Mouse (Mus musculus) natural killer cell, adult 2 months (primary cell): ENCODE measurements around the gene Il4ra.
A peak's percentile ranks its signal among the peaks of the same experiment; 100 is the strongest.

ENCODE experiments used
- DNase-seq, 2 experiments: peaks; one replicate each; pipeline ENCODE4 v3.0.0; 2022; ENCODE audit warnings: low spot score in 2 of 2

Il4ra gene

GRCm38 (mm10) chr7:125572737-125573136 lies 20.8 kb downstream of the Il4ra start:
- no peak for DNase-seq

DNA sequence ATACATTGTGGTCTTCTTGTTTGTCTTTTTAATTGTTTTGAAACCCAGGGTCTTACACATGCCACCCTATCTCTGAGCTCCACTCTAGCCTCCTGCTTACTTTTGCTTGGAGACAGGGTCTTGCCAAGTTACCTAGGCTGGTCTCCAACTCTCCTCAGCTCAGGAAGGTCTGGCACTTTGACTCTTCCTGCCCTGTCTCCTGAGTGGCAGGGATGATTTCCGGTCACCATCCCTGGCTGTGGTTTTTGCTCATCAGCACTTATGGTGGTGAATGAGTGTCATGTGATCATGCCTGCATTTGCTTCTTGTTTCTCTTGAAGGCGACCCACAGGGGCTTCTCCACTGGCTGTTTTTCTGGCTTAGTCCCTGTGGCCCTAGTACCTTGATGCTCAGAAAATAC lies 21.9 kb downstream of the Il4ra start:
- DNase-seq = no peak

- DNase-seq = no peak
These were observed 22.9 kb downstream of the Il4ra start for GRCm38 (mm10) chr7:125574832-125575231.

DNA sequence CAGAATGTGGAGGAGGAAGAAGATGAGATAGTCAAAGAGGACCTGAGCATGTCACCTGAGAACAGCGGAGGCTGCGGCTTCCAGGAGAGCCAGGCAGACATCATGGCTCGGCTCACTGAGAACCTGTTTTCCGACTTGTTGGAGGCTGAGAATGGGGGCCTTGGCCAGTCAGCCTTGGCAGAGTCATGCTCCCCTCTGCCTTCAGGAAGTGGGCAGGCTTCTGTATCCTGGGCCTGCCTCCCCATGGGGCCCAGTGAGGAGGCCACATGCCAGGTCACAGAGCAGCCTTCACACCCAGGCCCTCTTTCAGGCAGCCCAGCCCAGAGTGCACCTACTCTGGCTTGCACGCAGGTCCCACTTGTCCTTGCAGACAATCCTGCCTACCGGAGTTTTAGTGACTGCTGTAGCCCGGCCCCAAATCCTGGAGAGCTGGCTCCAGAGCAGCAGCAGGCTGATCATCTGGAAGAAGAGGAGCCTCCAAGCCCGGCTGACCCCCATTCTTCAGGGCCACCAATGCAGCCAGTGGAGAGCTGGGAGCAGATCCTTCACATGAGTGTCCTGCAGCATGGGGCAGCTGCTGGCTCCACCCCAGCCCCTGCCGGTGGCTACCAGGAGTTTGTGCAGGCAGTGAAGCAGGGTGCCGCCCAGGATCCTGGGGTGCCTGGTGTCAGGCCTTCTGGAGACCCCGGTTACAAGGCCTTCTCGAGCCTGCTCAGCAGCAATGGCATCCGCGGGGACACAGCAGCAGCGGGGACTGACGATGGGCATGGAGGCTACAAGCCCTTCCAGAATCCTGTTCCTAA lies 24.0 kb downstream of the Il4ra start:
- no peak for DNase-seq

DNA sequence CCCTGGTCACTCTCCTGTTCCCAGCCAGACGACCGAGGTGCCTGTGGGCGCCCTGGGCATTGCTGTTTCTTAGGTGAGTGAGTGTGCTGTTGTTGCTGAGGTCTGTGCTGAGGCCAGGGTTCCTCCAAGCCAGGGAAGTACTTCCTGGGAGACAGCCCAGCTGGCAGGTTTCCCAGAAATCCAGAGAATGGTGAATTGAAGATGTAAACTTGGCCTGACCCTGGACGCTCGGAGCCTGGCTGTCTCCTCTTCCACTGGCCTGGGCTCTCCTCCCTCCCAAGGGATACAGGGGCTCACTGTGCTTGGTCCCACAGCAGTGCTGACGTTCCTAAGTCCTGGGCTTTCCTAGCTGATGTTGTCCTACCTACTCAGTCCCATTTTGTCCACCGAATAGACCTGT lies 25.1 kb downstream of the Il4ra start:
- DNase-seq = no peak

DNA sequence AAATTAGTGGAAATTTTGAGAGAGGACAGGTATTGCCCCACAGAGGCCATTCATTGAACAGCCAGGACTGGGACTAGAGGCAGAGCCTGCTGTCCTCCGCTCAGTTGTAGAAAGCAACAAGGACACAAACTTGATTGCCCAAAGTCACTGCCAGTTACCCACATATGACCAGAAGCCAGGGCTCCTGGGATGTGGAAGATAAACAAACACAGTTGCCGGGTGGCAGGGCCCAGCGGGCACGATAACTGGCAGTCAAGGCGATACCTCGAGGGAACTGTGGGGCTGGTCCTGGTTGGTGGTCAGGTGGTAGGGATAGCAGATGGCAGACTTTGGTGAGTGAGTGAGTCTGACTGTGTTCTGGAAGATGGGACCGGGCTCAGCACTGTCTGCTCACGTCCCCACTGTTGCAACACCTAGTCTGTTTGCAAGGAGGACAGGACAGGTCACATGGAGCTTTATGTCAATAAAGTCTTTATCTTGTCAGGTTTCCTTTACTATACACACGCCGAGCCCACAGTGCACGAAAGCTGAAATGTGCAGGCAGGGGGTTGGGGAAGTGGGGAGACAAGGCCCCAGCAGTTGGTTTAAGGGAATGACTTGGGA lies 25.7 kb downstream of the Il4ra start:
- no peak for DNase-seq

- DNase-seq = no peak
These were observed 26.2 kb downstream of the Il4ra start for GRCm38 (mm10) chr7:125578106-125578505.

DNA sequence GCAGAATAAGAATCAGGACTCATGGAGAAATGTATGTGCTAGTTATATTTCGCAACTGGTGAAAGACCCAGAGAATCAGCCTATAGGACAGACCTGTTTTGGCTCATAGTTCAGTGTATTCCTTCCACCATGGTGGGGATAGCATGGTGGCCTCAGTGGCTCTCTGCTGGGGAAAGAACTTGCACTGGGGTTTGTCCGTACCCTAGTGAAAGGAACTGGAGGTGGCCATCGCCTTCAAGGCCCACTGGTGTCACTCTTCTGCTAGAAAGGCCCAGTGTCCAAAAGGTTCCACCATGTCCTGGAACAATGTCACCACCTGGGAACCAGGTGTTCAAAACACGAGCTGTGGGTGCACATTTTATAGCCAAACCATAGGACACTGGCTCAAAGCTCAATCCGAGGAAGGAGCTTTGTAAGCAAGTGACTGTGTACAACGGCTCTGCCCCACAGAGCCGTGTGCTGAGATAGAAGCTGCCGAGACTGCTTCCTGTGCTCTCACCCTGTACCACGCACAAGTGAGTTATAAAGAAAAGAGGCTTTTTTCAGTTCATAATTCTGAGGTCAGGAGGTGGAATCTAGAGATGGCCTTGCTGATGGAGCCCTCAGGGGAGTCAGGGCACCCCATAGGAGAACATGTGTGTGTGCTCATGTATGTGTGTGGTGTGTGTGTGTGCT lies 27.8 kb downstream of the Il4ra start:
- no peak for DNase-seq

DNA sequence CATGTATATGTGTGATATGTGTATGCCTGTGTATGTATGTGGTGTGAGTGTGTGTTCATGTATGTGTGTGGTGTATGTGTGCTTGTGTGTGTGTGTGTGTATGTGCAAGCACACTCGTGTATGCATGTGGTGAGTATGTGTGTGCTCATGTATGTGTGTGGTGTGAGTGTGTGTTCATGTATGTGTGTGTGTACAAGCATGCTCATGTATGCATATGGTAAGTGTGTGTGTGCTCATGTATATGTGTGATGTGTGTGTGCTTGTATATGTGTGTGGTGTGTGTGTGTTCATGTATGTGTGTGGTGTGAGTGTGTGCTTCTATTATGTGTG lies 28.3 kb downstream of the Il4ra start:
- no peak for DNase-seq

DNA sequence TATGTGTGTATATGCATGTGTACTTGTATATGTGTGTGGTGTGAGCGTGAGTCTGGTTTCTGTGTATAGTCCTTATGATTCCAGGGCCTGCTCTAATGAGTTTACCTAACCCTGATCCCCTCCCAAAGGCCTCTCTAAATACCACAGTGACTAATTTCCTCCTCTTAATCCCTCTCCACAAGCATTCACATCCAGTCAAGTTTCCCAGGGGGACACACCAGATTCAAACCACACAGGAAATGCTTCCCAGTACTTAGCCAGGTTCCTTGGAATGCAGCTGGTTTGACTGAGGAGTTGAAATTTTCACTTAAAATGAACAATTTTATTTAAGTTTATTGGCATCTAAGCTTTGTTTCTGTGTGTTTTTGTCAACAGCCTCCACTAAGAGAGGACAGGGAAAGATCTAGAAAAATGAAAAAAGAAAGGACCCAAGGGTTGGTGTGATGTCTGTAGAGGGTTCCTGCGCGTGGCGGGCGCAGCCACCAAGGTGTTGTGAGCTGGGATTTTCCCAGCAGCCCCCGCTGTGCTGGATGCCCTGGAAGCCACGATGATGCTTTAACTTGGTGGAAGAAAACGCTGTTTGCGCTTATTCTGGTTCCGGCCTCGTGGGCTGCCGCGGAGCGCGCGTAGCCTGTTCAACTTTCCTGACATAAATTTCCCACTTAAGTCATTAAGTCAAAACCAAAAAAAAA lies 28.9 kb downstream of the Il4ra start:
- no peak for DNase-seq

GRCm38 (mm10) chr7:125581317-125581672 lies 29.4 kb downstream of the Il4ra start:
- peak; percentile 88 to 90 for DNase-seq

- no peak for DNase-seq
These were observed 31.5 kb downstream of the Il4ra start for GRCm38 (mm10) chr7:125583325-125584004.

DNA sequence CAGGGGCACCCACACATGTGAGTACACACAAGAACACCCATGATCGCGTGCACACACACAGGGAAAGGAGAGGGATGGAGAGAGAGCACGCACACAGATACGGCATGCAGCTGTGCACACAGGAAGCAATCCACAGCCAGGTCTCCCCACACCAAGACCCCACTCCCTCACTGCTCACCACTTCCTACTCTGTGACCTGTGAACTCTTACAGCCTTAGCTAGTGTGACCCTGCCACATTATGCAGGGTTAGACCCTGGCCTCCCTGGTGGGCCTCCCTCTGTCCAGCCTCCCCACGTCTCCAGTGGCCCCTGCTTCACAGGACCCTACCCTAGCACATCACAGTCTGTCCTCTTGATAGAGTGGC lies 32.1 kb downstream of the Il4ra start:
- no peak for DNase-seq

- no peak for DNase-seq
These were observed 34.4 kb downstream of the Il4ra start for GRCm38 (mm10) chr7:125586355-125586754.

- DNase-seq = peak; percentile 58 to 72
These were observed 36.8 kb downstream of the Il4ra start for GRCm38 (mm10) chr7:125588721-125589120.

- no peak for DNase-seq
These were observed 38.0 kb downstream of the Il4ra start for GRCm38 (mm10) chr7:125589896-125590295.

- no peak for DNase-seq
These were observed 41.9 kb downstream of the Il4ra start for GRCm38 (mm10) chr7:125593831-125594230.

GRCm38 (mm10) chr7:125596406-125596805 lies 44.5 kb downstream of the Il4ra start:
- DNase-seq = no peak

DNA sequence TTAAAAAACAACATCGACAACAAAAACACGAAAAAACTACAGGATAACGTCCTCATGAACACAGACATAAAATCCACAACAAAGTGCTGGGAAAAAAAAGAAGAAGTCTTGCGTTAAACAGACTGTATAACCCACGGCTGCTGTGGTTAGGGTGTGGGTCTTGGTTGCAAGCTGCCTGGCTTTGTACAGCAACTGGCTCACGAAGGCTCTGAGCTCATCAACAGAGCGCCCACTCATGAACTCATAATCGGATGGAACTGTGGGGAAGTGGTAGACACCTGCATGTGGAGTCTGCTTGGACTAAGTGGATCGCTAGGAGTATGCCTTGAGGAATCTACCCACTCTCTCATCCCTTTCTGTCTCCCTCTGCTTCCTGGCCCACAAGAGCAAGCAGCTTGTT lies 45.2 kb downstream of the Il4ra start:
- no peak for DNase-seq

DNA sequence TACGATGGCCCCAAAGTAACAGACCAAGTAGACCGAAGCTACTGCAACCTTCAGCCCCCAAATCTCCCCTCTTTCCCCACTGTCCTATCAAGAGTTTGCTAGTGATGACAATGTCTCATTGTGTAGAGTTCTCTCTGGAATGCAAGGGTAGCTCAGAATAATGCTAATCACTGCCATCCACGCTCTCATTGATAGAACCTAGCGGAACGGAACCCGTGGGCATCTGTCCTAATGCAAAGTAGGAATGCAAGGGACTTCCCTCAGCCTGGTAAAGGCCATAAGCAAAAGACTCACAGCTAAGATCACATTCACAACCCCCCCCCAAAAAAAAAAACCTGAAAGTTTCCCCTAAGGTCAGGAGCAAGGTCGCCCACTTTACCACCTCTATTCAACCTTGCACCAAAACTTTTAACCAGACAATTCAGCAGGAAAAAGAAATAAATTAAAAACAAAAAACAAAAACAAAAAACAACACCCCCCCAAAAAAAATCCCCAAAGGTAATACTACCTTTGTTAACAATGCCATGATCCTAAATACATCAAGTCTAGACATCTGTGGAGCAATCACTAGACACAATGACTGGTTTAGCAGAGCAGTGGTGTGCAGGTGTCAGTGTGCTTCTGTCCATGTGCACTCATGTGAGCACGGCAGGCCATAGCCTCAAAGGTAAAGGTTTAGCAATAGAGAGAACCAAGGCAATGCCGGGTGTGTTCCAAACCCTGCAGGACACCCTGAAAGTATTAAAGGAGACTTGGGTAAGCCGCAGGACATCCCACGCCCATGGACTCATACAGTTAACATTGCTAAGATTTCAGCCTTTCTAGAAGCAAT lies 45.8 kb downstream of the Il4ra start:
- no peak for DNase-seq

DNA sequence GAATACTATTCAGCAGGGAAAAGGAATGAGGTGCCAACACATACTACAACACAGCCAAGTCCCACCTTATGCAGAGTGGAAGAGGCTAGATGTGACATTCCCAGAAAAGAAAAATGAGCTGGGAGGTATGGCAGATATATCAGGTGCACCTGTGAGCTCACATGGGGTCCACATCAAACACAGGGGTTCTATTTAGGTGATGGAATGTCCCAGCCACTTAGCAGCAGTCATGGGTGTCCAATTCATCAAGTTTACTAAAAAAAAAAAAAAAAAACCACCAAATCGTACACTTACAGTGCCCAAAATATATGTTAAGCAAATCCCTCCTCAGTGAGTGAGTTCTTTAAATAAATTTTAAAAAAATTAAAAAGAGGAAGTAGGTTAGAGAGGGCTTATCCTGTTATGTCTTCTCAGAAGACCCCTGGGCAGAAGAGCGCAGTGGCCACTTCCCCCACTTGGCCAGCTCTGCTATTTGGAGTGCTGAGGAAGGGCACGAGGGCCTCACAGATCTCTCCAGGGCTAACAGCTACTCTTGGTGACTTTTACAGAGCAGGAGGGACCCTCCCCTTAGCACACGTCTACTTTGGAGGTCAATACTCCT lies 47.6 kb downstream of the Il4ra start:
- DNase-seq = no peak
